Mouse (Mus musculus) spleen, postnatal 10 days (tissue): ENCODE results near the gene Fstl1.
A peak's percentile ranks its signal among the peaks of the same experiment; 100 is the strongest.

Source experiments
- DNase-seq, 2 experiments: peaks; one replicate each; pipeline ENCODE4 v3.0.0; 2021 to 2022; ENCODE audit warnings: low spot score in 2 of 2

The Fstl1 gene

GRCm38 (mm10) chr16:37776860-37777651 lies at the start of gene Fstl1:
Gene Fstl1 (plus strand): TSS chr16:37776873.
- DNase-seq = peak in 1 of 2 experiments; percentile 5

GRCm38 (mm10) chr16:37728674-37729073 lies 48.0 kb upstream of the Fstl1 start:
- DNase-seq = no peak

GRCm38 (mm10) chr16:37729381-37730150 lies 47.1 kb upstream of the Fstl1 start:
- no peak for DNase-seq

- DNase-seq = no peak
These were observed 46.3 kb upstream of the Fstl1 start for GRCm38 (mm10) chr16:37730293-37730835.

GRCm38 (mm10) chr16:37731431-37731830 lies 45.2 kb upstream of the Fstl1 start:
- no peak for DNase-seq

GRCm38 (mm10) chr16:37732023-37732761 lies 44.5 kb upstream of the Fstl1 start:
- DNase-seq = no peak

- no peak for DNase-seq
These were observed 36.6 kb upstream of the Fstl1 start for GRCm38 (mm10) chr16:37740076-37740475.

- no peak for DNase-seq
These were observed 34.4 kb upstream of the Fstl1 start for GRCm38 (mm10) chr16:37742266-37742665.

- no peak for DNase-seq
These were observed 23.8 kb upstream of the Fstl1 start for GRCm38 (mm10) chr16:37752876-37753275.

GRCm38 (mm10) chr16:37753809-37754208 lies 22.9 kb upstream of the Fstl1 start:
- DNase-seq = no peak

- DNase-seq = no peak
These were observed 22.2 kb upstream of the Fstl1 start for GRCm38 (mm10) chr16:37754483-37754882.

- no peak for DNase-seq
These were observed 19.4 kb upstream of the Fstl1 start for GRCm38 (mm10) chr16:37757223-37757622.

GRCm38 (mm10) chr16:37763797-37764196 lies 12.9 kb upstream of the Fstl1 start:
- no peak for DNase-seq

- DNase-seq = no peak
These were observed 360 bp upstream of the Fstl1 start for GRCm38 (mm10) chr16:37776166-37776859.

- no peak for DNase-seq
These were observed 1.3 kb downstream of the Fstl1 start for GRCm38 (mm10) chr16:37777796-37778475.

GRCm38 (mm10) chr16:37778529-37778928 lies 1.9 kb downstream of the Fstl1 start:
- no peak for DNase-seq

- no peak for DNase-seq
These were observed 3.1 kb downstream of the Fstl1 start for GRCm38 (mm10) chr16:37779651-37780280.

GRCm38 (mm10) chr16:37780386-37780785 lies 3.7 kb downstream of the Fstl1 start:
- DNase-seq = no peak

- no peak for DNase-seq
These were observed 4.2 kb downstream of the Fstl1 start for GRCm38 (mm10) chr16:37780911-37781310.

- no peak for DNase-seq
These were observed 7.9 kb downstream of the Fstl1 start for GRCm38 (mm10) chr16:37784526-37784925.
